Mouse (Mus musculus): ENCODE results near the gene Rgsl1.
A peak's percentile ranks its signal among the peaks of the same experiment; 100 is the strongest.
"Not testable (repeated sequence)": the region's sequence is repeated elsewhere in the genome, so short reads cannot be mapped to it uniquely, and the experiment has no call there.

Rgsl1 gene

DNA sequence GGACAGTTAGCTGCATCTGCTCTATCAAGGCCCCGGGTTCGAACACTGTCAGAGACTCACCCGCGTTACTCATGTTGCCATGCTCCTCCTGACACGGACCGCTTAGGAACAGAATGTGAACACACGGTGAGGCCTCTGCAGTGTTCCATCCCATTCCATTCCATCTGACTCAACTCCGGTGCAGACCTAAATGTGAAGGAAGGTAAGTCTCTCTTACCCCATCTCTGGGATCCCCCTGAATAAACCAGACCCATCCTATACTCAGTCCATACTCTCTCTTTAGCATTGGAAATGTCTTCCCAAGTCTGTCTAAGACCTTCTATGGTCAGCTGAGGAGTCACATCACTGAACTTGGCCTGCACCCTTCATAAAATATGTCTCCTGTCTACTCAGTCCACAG lies at the start of gene Rgsl1:
Rgsl1 (minus strand) TSS at position 101 of the 400 bp plus-strand sequence.
- DNase-seq (ENCODE audit: low spot score in 2 of 2), result no peak

DNA sequence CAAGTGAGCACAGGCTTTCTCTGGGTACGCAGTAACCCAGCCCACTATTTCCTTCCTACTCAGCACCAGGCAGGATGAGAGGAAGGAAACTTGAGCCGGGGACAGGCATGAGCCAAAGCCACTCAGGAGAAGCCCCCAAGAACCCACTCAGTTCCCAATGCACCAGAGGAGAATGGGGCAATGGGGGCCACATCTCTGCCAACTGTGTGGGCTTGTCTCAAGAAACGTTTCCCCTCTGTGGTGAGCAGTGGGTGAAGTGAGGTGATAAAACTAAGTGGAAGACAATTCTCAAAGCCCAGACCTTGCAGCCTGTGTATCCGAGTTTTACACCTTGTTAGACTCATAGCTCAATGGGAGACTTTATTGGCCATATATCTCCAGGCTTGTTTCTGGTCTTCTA lies 47.5 kb upstream of the Rgsl1 start, which contains the start of gene Teddm1a:
Teddm1a (plus strand) TSS at position 301 of the 400 bp plus-strand sequence.
- DNase-seq (ENCODE audit: low spot score in 2 of 2), result no peak

DNA sequence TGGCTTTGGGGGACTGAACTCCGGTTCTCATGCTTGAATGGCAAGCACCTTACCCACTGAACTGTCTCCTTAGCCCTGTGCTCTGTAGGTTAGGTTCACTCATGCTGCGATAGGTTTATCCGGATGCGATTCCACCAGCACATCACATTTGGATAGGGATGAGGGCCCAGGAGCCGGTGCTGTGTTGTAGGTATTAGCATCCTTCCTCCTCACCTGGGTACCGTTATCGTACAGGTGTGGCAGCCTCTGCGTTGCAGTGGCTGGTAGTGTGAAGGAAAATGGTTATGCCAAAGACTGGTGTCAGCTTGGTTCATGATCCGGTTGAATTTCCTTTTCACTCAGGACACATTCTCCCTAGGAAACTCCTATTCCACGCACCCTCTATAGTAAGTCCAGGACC lies 46.2 kb upstream of the Rgsl1 start:
- no peak for DNase-seq (ENCODE audit: low spot score in 2 of 2)

DNA sequence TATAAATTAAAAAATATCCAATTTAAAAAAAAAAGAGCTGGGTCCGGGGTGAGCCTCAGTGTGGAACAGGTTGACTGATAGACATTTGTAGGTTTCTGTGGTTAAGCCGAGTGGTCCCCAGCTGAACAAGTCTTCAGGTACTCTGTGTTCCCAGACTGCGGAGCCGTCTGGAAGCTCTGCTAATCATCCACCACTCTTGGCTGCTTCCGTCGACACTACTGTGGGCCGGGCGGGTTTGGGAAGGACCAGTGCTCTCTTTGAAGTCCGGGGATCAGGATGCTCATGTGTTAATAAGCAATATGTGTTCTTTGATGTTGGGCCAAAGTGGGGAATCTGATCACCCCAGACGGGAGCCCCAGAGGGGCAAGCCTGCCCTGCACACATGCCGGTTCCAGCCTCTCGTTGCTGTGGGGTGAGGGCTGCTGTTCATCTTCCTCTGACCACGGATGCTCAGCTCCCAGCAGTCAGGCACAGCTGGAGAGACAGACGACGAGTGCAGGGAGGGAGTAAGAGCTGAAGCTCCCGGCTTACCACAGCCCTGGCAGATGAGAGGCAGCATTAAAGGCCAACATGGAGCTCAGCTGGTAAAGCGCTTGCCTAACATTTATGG lies 42.2 kb upstream of the Rgsl1 start:
- DNase-seq (ENCODE audit: low spot score in 2 of 2), result no peak

DNA sequence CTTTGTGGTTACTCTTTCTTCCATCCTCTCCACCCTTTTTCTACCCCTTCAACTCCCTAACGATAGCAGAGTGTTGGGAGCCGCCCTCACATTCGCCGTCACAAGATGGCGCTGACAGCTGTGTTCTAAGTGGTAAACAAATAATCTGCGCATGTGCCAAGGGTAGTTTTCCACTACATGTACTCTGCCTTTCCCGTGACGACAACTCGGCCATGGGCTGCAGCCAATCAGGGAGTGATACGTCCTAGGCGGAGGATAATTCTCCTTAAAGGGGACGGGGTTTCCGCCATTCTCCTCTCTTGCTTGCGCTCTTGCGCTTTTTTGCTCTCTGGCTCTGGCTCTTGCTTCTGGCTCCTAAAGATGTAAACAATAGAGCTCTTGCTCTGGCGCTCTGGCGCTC lies 36.4 kb upstream of the Rgsl1 start:
- DNase-seq (ENCODE audit: low spot score in 2 of 2), result not testable (repeated sequence)

DNA sequence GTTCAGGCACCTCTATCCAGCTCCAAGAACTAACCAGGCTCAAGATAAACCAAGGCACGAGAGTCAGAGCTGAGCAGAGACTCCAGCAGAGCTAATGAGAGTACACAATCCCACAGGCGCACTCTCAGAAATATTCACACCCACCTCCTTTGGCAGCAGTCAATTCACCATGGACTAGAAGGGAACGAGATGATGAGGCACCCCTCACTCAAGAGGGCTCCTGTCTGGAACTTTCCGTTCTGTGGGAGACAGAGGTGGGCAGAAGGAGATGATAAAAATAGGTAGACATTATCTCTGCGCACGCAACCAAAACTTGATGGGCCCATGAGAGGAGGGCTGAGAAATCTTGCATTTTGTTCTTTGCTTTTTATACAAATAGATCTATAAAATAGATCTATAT lies 30.1 kb upstream of the Rgsl1 start, which contains the start of gene Teddm1b:
Teddm1b (plus strand) TSS at position 301 of the 400 bp plus-strand sequence.
- DNase-seq (ENCODE audit: low spot score in 2 of 2), result no peak

DNA sequence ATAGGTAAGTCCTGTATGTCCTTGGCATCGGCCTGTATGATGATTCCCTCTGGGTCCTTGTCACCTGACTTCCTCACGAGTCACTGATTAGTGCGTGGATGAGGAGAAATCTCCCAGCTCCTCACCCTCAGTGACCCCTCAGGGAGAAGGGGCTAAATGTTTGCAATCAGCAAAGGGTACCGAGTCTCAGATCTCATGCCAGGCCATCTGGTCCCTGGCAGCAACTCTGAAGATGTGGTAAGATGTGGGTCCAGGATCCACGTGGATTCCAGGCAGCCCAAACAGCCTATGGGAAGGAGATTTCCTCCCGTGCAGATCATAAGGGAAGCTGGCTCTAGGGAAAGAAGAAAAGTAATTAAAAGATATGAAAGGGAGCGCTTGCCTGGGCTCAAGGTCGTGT lies 12.0 kb upstream of the Rgsl1 start:
- no peak for DNase-seq (ENCODE audit: low spot score in 2 of 2)

DNA sequence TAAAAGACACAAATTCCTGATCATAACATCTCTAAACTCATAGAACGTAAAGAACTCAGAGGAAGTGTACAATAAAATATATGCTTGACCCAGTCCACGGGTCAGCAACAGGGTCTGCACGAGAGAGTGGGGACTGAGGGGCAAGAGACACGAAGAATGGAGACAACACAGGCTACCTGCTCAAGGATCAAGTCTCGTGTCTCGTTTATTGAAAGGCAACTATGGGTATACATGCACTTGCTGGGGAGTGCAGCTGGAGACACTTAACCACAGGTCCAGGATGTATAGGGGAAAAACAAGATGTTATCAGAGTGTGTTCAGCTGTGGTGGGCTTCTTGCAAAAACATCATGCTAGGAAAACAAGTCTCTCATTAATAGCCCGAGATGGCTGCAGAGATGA lies 8.8 kb upstream of the Rgsl1 start:
- not testable (repeated sequence) for DNase-seq (ENCODE audit: low spot score in 2 of 2)

DNA sequence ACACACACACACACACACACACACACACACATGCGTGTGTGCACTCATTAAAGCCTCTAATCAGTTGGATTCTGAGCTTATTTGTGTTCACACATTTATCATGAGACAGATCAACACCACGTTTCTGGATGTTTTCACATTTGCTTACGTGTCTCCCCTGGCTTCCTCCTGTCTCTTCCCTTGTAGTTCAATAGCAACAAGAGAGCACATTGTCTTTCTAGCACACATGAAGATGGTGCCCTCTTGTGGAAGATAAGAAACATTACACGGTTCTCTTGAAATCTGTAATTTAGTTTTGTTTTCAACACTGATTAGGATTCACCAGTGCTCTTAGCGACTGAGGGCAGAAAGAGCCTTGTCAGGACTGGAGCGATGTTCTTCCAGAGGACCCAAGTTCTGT lies 2.9 kb upstream of the Rgsl1 start:
- no peak for DNase-seq (ENCODE audit: low spot score in 2 of 2)

DNA sequence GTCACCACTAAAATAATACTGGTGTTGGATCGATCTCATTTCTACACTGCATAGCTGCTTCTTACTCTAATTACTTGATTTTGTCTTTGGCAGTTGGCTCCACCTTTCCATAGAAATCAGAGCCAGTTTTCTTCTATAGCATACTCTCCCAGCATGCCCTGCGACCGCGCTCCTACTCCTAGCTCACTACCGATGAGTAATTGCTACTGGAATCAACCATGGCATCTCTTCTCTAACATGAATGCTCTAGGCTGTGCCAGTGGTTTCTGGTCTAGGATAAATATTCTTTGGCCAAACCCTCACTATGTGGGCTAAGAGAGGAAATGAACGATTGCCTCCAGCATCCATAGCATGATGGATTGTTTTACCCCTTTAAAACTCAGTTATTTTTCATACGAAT lies 2.5 kb upstream of the Rgsl1 start:
- no peak for DNase-seq (ENCODE audit: low spot score in 2 of 2)

DNA sequence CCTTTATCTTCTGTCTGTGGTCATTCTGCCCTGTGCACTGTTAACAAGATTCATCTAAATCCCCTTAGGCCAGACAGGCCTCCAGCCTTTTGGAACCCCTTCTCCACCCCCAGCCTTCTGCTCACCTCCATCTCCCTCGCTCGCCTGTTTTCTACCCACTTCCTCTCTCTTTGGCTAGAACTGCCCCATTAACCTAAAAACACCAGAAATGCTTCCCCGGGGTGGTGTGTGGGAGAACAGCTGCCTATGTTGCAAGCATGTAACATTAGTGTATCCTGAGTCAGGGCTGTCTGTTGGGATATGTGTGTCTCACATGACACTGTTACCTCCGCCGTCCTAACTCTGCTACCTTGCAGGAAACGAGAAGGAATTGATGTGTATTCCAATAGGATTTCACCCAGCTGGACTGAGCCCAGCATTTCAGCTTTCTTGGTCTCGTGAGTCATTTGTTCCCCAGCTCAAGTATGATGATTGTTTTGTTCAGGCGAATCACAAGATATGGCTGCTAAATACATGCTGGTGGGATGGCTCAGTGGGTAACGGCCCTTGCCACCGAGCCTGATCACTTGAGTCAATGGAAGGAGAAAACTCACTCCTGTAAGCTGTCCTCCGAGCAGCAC lies 1.7 kb downstream of the Rgsl1 start:
- no peak for DNase-seq (ENCODE audit: low spot score in 2 of 2)

DNA sequence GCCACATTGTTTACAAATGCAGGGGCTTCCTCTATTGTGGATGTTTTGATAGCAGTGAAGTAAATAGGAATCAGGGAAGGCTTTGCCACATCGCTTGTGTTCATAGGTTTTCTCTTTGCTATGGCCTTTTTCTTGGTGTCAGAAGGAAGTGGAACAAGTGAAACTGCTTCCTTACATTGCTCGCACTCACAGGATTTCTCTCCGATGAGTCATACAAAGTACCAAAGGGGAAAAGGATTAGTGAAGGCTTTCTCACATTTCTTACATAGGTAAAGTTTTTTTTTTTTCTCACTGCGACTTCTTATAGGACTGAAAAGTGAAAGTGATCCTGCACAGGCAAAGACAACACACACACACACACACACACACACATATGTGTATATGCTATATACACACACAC lies 7.9 kb downstream of the Rgsl1 start:
- no peak for DNase-seq (ENCODE audit: low spot score in 2 of 2)

DNA sequence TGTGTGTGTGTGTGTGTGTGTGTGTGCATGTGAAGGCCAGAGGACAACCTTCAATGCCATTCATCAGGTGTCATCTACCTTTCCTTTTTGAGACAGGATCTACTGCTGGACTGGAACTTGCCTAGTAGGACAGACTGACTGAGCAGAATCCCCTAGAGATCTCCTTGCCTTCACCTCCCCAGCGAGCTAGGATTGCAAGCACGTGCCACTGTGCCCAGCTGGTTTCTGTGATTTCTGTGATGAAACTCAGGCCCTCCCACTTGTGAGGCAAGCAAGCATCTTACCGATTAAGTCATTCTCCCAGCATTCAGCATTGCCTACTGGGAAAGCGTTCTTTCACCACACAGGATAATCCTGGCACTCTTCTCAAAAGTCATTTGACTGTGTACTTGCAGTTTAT lies 13.2 kb downstream of the Rgsl1 start:
- no peak for DNase-seq (ENCODE audit: low spot score in 2 of 2)

DNA sequence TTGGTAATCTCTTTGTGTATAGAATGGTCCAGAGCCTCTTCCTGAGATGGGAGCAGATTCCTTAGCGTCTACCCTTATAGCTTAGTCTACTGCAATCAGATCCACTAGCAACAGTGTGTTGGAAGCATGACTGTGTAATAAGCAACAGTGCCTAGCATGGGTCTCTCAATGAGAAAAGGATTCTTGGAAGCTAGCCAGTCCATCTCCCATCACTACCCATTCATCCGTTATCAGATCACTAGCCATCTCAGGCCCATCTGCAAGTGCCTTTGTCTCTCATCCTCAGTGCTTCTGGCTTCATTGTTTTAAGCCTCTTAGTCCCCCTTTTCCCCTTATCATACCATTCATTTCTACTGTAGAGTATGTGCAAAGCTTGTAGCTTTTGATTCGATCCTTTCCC lies 23.7 kb downstream of the Rgsl1 start:
- no peak for DNase-seq (ENCODE audit: low spot score in 2 of 2)

DNA sequence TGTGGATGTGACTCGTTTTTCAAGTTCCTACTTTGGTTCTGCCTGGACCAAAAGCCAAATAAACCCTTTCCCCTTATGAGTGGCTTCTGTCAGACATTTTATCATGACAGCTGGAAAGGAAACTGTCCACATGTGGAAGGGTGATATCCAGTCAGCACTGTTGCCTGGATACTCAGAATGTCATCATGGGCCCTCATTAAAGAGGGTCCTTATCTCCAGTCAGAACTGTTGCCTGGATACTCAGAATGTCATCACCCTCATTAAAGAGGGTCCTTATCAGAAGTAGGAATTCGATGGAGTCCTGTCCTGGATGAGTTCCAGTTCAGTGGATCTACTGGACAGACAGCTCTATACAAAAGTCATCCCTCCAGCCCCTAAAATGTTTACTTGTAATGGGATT lies 29.7 kb downstream of the Rgsl1 start:
- no peak for DNase-seq (ENCODE audit: low spot score in 2 of 2)

DNA sequence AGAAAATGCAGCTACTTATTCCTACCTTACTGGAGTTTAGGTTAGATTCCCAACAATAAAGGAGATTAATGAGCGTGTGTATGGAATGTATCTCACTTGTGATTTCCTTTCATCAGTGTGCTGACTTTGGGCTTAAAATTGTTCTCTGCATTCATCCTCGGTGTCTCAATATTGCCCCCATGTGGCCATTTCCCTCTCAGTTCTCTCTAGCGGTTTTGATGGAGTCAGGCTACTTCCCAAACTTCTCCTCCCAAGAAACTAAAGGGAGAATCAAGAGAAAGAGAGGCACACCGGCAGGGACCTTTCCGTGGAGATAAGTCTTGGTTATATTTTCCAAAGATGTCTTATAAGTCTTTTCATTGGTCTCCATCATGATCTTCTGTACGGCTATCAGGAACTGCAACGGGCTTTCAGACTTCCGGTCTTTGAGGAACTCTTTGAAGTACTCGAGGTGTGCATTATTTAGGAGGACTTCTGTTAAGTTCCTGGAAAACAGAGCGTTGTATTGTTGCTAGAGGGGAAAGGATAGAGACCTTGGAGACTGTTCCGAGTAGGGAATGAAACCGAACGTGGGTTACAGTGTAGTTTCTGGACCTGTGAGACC lies 36.5 kb downstream of the Rgsl1 start:
- peak; percentile 29 to 49 for DNase-seq (ENCODE audit: low spot score in 2 of 2)

DNA sequence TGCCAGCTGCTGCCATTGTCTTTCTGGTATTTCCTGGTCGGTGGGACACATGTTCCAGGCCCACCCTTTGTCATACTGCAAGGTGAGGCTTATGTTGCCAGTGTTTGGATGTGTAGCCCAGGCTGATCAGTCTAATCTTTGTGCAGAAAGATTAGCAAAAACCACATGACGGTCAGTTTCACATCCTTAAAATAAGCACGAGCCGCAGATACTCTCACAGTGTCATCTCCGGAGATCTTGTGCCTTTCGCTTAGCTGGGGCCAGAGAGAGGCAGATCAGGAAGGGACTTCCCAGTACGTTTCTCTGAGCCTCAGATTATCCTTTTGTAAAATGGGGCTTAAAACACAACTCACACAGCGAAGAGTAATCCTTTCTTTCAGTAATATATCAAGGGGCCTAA lies 40.4 kb downstream of the Rgsl1 start:
- peak in 1 of 2 experiments; percentile 49 for DNase-seq (ENCODE audit: low spot score in 2 of 2)

DNA sequence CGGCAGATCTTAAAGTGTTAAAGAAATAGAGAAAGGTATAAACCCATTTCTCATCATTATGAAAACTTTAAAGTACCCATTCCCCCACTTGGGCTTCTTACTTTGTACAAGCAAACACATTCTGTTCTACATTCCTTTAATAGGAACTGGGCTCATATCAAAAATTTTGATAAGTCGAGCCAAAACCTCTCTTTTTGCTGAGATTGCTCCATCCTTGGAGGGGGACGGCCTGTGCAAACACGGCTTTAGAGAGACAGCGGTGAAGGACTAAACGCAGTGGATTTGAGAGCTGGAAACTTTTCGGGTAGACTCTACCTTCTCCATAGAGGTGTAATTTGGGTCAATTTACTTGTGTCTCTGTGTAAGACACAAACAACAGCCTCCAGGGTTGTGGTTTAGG lies 41.3 kb downstream of the Rgsl1 start:
- DNase-seq (ENCODE audit: low spot score in 2 of 2), result no peak

DNA sequence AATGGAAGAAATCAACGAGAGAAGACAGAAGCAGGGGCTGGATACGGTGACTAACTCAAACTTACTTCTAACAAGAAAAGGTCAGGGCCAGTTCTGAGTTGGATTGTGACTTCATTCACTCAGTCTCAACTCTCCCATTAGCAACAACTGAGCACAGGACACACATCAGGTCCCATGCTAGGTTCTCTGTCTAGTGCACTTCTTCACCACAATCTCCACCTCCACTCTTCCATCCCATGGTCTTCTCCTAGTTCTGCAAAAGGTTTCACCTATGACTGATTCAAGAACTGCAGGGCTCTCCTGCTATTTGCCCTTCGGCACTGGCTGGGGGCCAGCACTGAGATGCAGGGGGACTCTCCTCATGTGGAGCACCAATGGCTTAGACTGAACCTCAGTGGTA lies 49.7 kb downstream of the Rgsl1 start:
- DNase-seq (ENCODE audit: low spot score in 2 of 2), result no peak

DNA sequence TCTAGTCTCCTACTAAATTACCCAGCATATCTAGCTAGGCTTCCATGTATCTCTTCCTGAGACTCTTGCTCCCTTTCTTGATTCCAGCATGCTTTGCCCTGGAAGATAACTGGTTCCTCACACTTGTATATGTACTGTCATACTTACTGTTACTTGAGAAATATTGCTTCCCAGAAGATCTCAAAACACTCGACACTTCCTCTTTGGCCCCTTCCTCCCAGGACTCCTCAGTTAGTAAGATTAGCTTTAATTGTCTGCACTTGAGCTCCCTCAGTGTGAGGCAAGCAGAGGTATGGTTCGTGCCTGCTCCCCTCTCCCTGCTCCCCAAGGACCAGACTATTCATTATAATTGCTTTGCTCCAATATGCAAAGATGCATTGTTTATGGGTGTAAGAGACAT lies 53.2 kb downstream of the Rgsl1 start:
- no peak for DNase-seq (ENCODE audit: low spot score in 2 of 2)

DNA sequence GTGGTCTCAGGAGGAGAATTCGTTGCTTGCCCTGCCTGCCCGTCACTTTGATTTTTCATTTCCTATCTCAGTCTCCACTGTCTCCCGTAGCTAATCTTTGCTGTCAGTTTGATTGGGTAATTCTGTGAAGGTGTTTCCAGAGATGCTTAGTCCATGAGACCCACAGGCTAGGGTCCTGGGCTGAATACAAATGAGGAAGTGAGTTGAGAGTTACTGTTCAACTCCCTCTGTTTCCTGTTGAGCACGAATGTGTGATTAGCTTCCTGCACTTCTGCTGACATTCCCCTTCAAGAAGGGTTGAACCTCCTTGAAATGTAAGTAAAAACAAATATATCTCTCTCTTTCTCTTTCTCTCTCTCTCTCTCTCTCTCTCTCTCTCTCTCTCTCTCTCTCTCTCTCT lies 58.3 kb downstream of the Rgsl1 start:
- DNase-seq (ENCODE audit: low spot score in 2 of 2), result no peak

DNA sequence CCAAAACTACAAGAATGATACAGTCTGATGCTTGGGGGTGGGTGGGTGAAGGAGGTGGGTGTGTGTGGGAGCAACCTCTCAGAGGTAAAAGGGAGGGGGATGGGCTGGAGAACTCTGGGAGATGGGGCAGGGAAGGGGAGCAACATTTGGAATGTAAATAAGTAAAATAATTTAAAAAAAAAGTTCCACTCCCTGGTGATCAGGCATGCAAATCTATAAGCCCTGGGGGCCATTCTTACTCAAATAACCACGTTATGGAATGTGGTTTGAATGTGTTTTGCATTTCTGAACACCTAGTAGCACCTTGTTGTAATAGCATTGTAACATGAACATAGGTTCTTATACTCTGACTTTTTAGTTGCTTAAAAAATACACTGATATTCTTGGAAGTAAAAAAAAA lies 60.6 kb downstream of the Rgsl1 start:
- no peak for DNase-seq (ENCODE audit: low spot score in 2 of 2)

DNA sequence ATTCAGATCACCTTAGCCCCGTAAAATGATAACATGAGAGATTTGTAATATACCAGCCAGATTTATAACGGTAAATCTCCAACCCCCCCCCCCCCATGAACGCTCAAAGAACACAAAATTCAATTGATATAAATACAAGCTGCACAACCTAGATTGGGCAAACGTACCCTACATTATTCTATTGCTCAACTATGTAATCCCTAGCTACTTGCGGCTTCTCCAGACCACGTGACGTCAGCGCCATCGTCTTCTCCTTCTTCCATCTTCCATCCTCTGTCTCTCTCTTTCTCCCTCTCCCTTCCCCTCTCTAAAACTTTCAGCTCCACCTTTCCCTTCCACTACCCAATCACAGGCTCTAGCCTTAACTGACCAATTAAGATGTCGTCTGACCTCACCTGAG lies 65.7 kb downstream of the Rgsl1 start:
- no peak for DNase-seq (ENCODE audit: low spot score in 2 of 2)

Measured in natural killer cell, adult 2 months (primary cell).